Mouse (Mus musculus): ENCODE measurements around the gene Lrch1. TPM values are rescaled to one million over a fixed set of nuclear protein-coding genes. Genes with fewer than 3 reads are reported as not detected.

The Lrch1 gene
- total and polyA plus RNA-seq, 3 experiments, result 2.8 to 6.1 TPM; not detected in 1

GRCm38 (mm10) chr14:74981016-74981415 is 33.3 kb upstream of the Lrch1 start:
- DNase-seq (ENCODE audit: low read depth, low spot score), result no peak
- H3K4me1 ChIP-seq (ENCODE audit: control insufficient read depth in 1 of 2, insufficient read depth in 2 of 2, low read length in 2 of 2), result peaks cover 6 to 18% of the 10 kb centered on the region in 2 experiments
- TF ChIP-seq POLR2AphosphoS5 (IDR thresholded peaks at IDR 0.05; ENCODE audit: borderline replicate concordance, low read depth, low read length), result no peak
- no peak for TF ChIP-seq RAD21 (IDR thresholded peaks at IDR 0.05; ENCODE audit: low read depth, low read length)
- TF ChIP-seq ELF1 (IDR thresholded peaks at IDR 0.05; ENCODE audit: low read depth, low read length), result no peak
- no peak for TF ChIP-seq HCFC1 (IDR thresholded peaks at IDR 0.05; ENCODE audit: low read depth, low read length)
- TF ChIP-seq TCF12 (IDR thresholded peaks at IDR 0.05; ENCODE audit: low read depth, low read length), result no peak
- no peak for TF ChIP-seq ZMIZ1 (IDR thresholded peaks at IDR 0.05; ENCODE audit: low read depth, low read length)
- TF ChIP-seq TBP (IDR thresholded peaks at IDR 0.05; ENCODE audit: low read depth, low read length), result no peak
- TF ChIP-seq ZC3H11A (IDR thresholded peaks at IDR 0.05; ENCODE audit: low read depth, low read length), result no peak
- TF ChIP-seq MAZ (IDR thresholded peaks at IDR 0.05; ENCODE audit: low read depth, low read length), result no peak
- no peak for TF ChIP-seq SMC3 (IDR thresholded peaks at IDR 0.05; ENCODE audit: low read depth, low read length)
- no peak for TF ChIP-seq JUND (IDR thresholded peaks at IDR 0.05; ENCODE audit: low read depth, low read length)
- no peak for TF ChIP-seq NELFE (IDR thresholded peaks at IDR 0.05; ENCODE audit: low read depth, low read length)
- no peaks in the 10 kb centered on the region for H3K9me3 ChIP-seq (replicated peaks; ENCODE audit: insufficient read depth, low read length)
- no peak overlapping the region for H3K4me3 ChIP-seq (ENCODE audit: control insufficient read depth in 1 of 2, insufficient read depth in 1 of 2, low read depth in 2 of 2, low read length in 2 of 2)
- no peaks in the 10 kb centered on the region for H3K79me2 ChIP-seq (ENCODE audit: control insufficient read depth, insufficient read depth, low read length, poor library complexity)
- peaks cover 0 to 16% of the 10 kb centered on the region in 2 experiments; a peak in 2 of 4 replicates for H3K36me3 ChIP-seq (ENCODE audit: control insufficient read depth in 1 of 2, insufficient read depth in 2 of 2, low read length in 2 of 2)
- no peak overlapping the region for H3K9ac ChIP-seq (ENCODE audit: control insufficient read depth, low read depth, low read length, poor library complexity, severe bottlenecking)
- no peaks in the 10 kb centered on the region for H3K27me3 ChIP-seq (ENCODE audit: control insufficient read depth in 1 of 2, insufficient read depth in 2 of 2, low read length in 2 of 2)
- H3K27ac ChIP-seq (ENCODE audit: control insufficient read depth, low read depth, low read length), result no peak overlapping the region

- H3K9me3 ChIP-seq (replicated peaks; ENCODE audit: insufficient read depth, low read length), result no peaks in the 10 kb centered on the region
- H3K4me1 ChIP-seq (ENCODE audit: control insufficient read depth in 1 of 2, insufficient read depth in 2 of 2, low read length in 2 of 2), result peaks cover 4 to 26% of the 10 kb centered on the region in 2 experiments
- no peaks in the 10 kb centered on the region for H3K27me3 ChIP-seq (ENCODE audit: control insufficient read depth in 1 of 2, insufficient read depth in 2 of 2, low read length in 2 of 2)
- peak; percentile 46 for DNase-seq (ENCODE audit: low read depth, low spot score)
- TF ChIP-seq BHLHE40 (IDR thresholded peaks at IDR 0.05; ENCODE audit: borderline replicate concordance, low read depth, low read length), result no peak
- no peak for TF ChIP-seq TAL1 (IDR thresholded peaks at IDR 0.05; ENCODE audit: low read length)
- no peak; a peak in 1 of 4 replicates for TF ChIP-seq EP300 (IDR thresholded peaks at IDR 0.05; ENCODE audit: low read depth in 1 of 2, low read length in 2 of 2)
- no peak for TF ChIP-seq TBP (IDR thresholded peaks at IDR 0.05; ENCODE audit: low read depth, low read length)
- no peak for TF ChIP-seq ZMIZ1 (IDR thresholded peaks at IDR 0.05; ENCODE audit: low read depth, low read length)
- peak; percentile 29; the same call in 1 of the 2 replicates for TF ChIP-seq RCOR1 (IDR thresholded peaks at IDR 0.05; ENCODE audit: low read depth, low read length)
- TF ChIP-seq MAX (IDR thresholded peaks at IDR 0.05; ENCODE audit: low read length), result 0 out of 2 replicates have a peak, but pooled peaks have one; percentile 15
- TF ChIP-seq E2F4 (IDR thresholded peaks at IDR 0.05; ENCODE audit: borderline replicate concordance, low read depth, low read length), result no peak
- no peak for TF ChIP-seq USF1 (IDR thresholded peaks at IDR 0.05; ENCODE audit: low read depth, low read length)
- 0 out of 2 replicates have a peak, but pooled peaks have one; percentile 43 for TF ChIP-seq ELF1 (IDR thresholded peaks at IDR 0.05; ENCODE audit: low read depth, low read length)
- TF ChIP-seq JUND (IDR thresholded peaks at IDR 0.05; ENCODE audit: low read depth, low read length), result no peak
- TF ChIP-seq POLR2A (IDR thresholded peaks at IDR 0.05; ENCODE audit: control insufficient read depth in 1 of 2, insufficient read depth in 1 of 2, low read depth in 1 of 2, low read length in 2 of 2, poor library complexity in 1 of 2), result no peak
- TF ChIP-seq MYC (IDR thresholded peaks at IDR 0.05; ENCODE audit: low read depth, low read length), result 0 out of 2 replicates have a peak, but pooled peaks have one; percentile 50
- no peak for TF ChIP-seq KAT2A (conservative IDR thresholded peaks at IDR 0.05; ENCODE audit: low read depth, low read length)
- peak; percentile 56; the same call in 1 of the 2 replicates for TF ChIP-seq GATA1 (IDR thresholded peaks at IDR 0.05; ENCODE audit: low read depth, low read length)
- no peak overlapping the region for H3K9ac ChIP-seq (ENCODE audit: control insufficient read depth, low read depth, low read length, poor library complexity, severe bottlenecking)
- H3K36me3 ChIP-seq (ENCODE audit: control insufficient read depth in 1 of 2, insufficient read depth in 2 of 2, low read length in 2 of 2), result peaks cover 0 to 14% of the 10 kb centered on the region in 2 experiments; a peak in 2 of 4 replicates
- no peak overlapping the region for H3K4me3 ChIP-seq (ENCODE audit: control insufficient read depth in 1 of 2, insufficient read depth in 1 of 2, low read depth in 2 of 2, low read length in 2 of 2)
- H3K27ac ChIP-seq (ENCODE audit: control insufficient read depth, low read depth, low read length), result no peak overlapping the region
- H3K79me2 ChIP-seq (ENCODE audit: control insufficient read depth, insufficient read depth, low read length, poor library complexity), result no peaks in the 10 kb centered on the region
Measured at GRCm38 (mm10) chr14:74976972-74977371, 29.3 kb upstream of the Lrch1 start.
